Mouse (Mus musculus): ENCODE results near the gene Nptxr. TPM values are rescaled to one million over a fixed set of nuclear protein-coding genes. Genes with fewer than 3 reads are reported as not detected.
A peak's percentile ranks its signal among the peaks of the same experiment; 100 is the strongest.

Gene Nptxr
- polyA plus RNA-seq, 1 experiment: 8.0 TPM

DNA sequence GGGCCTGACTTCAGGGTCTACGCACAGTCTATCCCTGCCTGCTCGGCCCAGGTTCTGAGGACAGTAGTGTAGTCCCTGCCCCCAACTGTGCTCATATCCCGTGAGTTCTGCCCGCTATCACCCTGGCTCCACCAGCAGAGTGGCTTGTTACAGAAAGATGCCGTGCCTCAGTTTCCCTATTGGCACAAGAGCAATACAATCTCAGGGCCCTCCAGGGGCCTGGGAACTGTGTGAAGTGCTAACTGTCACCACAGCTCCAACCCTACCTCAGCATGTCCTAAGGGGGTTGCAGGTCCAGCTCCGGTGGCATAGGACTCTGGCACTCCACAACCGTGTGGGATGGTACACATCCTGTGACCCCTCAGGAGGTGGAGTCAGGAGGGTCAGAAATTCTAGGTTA, 7.5 kb downstream of the Nptxr start:
- Histone ChIP-seq H3K36me3 (ENCODE audit: control insufficient read depth, insufficient read depth, low read length, poor library complexity, severe bottlenecking) (no peaks in the 10 kb centered on the region), H3K9me3 (replicated peaks; ENCODE audit: control insufficient read depth, insufficient read depth, low read length, poor library complexity, severe bottlenecking) (no peaks in the 10 kb centered on the region), H3K4me3 (ENCODE audit: low read depth, low read length) (no peak overlapping the region), H3K27ac (ENCODE audit: insufficient read depth, low read length) (no peak overlapping the region), H3K27me3 (ENCODE audit: control insufficient read depth, insufficient read depth, low read length, poor library complexity, severe bottlenecking) (no peaks in the 10 kb centered on the region), H3K9ac (ENCODE audit: low read depth, poor library complexity, severe bottlenecking) (no peak overlapping the region), H3K4me1 (ENCODE audit: control insufficient read depth, insufficient read depth, low read length) (no peaks in the 10 kb centered on the region)
- TF ChIP-seq EP300 (IDR thresholded peaks at IDR 0.05; ENCODE audit: insufficient read depth, low read depth, low read length) (no peak), CTCF (IDR thresholded peaks at IDR 0.05; ENCODE audit: low read depth, low read length) (no peak), POLR2A (IDR thresholded peaks at IDR 0.05; ENCODE audit: insufficient read depth, low read length) (no peak)

- Histone ChIP-seq H3K4me1 (ENCODE audit: control insufficient read depth, insufficient read depth, low read length) (no peaks in the 10 kb centered on the region), H3K36me3 (ENCODE audit: control insufficient read depth, insufficient read depth, low read length, poor library complexity, severe bottlenecking) (no peaks in the 10 kb centered on the region), H3K9ac (ENCODE audit: low read depth, poor library complexity, severe bottlenecking) (no peak overlapping the region), H3K4me3 (ENCODE audit: low read depth, low read length) (no peak overlapping the region), H3K27me3 (ENCODE audit: control insufficient read depth, insufficient read depth, low read length, poor library complexity, severe bottlenecking) (no peaks in the 10 kb centered on the region), H3K9me3 (replicated peaks; ENCODE audit: control insufficient read depth, insufficient read depth, low read length, poor library complexity, severe bottlenecking) (no peaks in the 10 kb centered on the region), H3K27ac (ENCODE audit: insufficient read depth, low read length) (no peak overlapping the region)
- TF ChIP-seq EP300 (IDR thresholded peaks at IDR 0.05; ENCODE audit: insufficient read depth, low read depth, low read length) (no peak), CTCF (IDR thresholded peaks at IDR 0.05; ENCODE audit: low read depth, low read length) (no peak), POLR2A (IDR thresholded peaks at IDR 0.05; ENCODE audit: insufficient read depth, low read length) (no peak)
Measured at GRCm38 (mm10) chr15:79796256-79796655, 8.3 kb downstream of the Nptxr start.

DNA sequence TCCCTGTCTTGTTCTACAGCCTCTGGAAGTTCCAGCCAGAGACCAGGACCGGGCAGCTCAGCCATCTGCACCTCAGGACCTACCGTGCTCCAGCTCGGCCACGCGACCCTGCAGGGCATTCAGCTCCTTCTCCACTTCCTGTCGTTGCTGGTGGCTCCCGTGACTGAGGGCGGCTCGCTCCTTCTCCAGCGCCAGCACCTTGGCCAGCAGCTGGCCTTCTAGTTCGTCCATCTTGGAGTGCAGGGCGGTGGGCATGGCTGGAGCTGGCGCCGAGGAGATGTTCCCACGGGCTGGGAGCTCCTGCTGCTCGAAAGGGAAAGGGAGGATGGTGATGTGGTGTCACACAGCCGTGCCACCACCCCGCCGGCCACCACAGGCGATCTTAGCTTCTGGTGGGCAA, 10.4 kb downstream of the Nptxr start:
- H3K4me3 ChIP-seq (ENCODE audit: low read depth, low read length): no peak overlapping the region
- no peak overlapping the region for H3K27ac ChIP-seq (ENCODE audit: insufficient read depth, low read length)
- H3K9me3 ChIP-seq (replicated peaks; ENCODE audit: control insufficient read depth, insufficient read depth, low read length, poor library complexity, severe bottlenecking): no peaks in the 10 kb centered on the region
- TF ChIP-seq POLR2A (IDR thresholded peaks at IDR 0.05; ENCODE audit: insufficient read depth, low read length) (no peak), EP300 (IDR thresholded peaks at IDR 0.05; ENCODE audit: insufficient read depth, low read depth, low read length) (no peak), CTCF (IDR thresholded peaks at IDR 0.05; ENCODE audit: low read depth, low read length) (no peak)
- no peaks in the 10 kb centered on the region for H3K4me1 ChIP-seq (ENCODE audit: control insufficient read depth, insufficient read depth, low read length)
- no peak overlapping the region for H3K9ac ChIP-seq (ENCODE audit: low read depth, poor library complexity, severe bottlenecking)
- no peaks in the 10 kb centered on the region for H3K27me3 ChIP-seq (ENCODE audit: control insufficient read depth, insufficient read depth, low read length, poor library complexity, severe bottlenecking)
- H3K36me3 ChIP-seq (ENCODE audit: control insufficient read depth, insufficient read depth, low read length, poor library complexity, severe bottlenecking): no peaks in the 10 kb centered on the region

- no peaks in the 10 kb centered on the region for H3K36me3 ChIP-seq (ENCODE audit: control insufficient read depth, insufficient read depth, low read length, poor library complexity, severe bottlenecking)
- TF ChIP-seq POLR2A (IDR thresholded peaks at IDR 0.05; ENCODE audit: insufficient read depth, low read length): no peak
- TF ChIP-seq EP300 (IDR thresholded peaks at IDR 0.05; ENCODE audit: insufficient read depth, low read depth, low read length): no peak
- TF ChIP-seq CTCF (IDR thresholded peaks at IDR 0.05; ENCODE audit: low read depth, low read length): no peak
- no peaks in the 10 kb centered on the region for H3K9me3 ChIP-seq (replicated peaks; ENCODE audit: control insufficient read depth, insufficient read depth, low read length, poor library complexity, severe bottlenecking)
- no peak overlapping the region for H3K4me3 ChIP-seq (ENCODE audit: low read depth, low read length)
- no peaks in the 10 kb centered on the region for H3K27me3 ChIP-seq (ENCODE audit: control insufficient read depth, insufficient read depth, low read length, poor library complexity, severe bottlenecking)
- no peak overlapping the region for H3K9ac ChIP-seq (ENCODE audit: low read depth, poor library complexity, severe bottlenecking)
- H3K4me1 ChIP-seq (ENCODE audit: control insufficient read depth, insufficient read depth, low read length): no peaks in the 10 kb centered on the region
- H3K27ac ChIP-seq (ENCODE audit: insufficient read depth, low read length): no peak overlapping the region
Measured at GRCm38 (mm10) chr15:79793076-79793475, 11.5 kb downstream of the Nptxr start.

DNA sequence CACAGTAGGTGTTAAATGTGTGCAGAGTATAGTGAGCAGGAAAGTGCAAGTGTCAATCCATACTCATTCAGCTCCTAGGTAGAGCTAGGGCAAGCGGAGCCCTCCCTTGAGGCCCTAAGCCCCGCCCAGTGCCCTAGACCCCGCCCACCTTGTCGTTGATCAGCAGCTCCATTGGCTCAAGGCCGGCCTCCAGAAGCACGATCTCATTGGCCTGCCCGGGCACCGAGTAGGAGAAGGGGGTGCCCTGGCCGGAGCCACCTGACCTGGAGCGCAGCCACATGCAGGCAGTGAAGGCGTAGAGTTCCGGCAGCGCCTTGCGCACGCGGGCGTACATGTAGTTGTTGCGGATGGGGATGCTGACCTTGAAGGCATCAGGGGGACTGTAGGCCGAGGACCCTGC, 12.1 kb downstream of the Nptxr start:
- H3K9me3 ChIP-seq (replicated peaks; ENCODE audit: control insufficient read depth, insufficient read depth, low read length, poor library complexity, severe bottlenecking): no peaks in the 10 kb centered on the region
- H3K27ac ChIP-seq (ENCODE audit: insufficient read depth, low read length): no peak overlapping the region
- TF ChIP-seq POLR2A (IDR thresholded peaks at IDR 0.05; ENCODE audit: insufficient read depth, low read length) (peak; percentile 53), EP300 (IDR thresholded peaks at IDR 0.05; ENCODE audit: insufficient read depth, low read depth, low read length) (no peak; the same call in 1 of the 2 replicates)
- H3K4me3 ChIP-seq (ENCODE audit: low read depth, low read length): peak overlapping the region; percentile 37
- H3K4me1 ChIP-seq (ENCODE audit: control insufficient read depth, insufficient read depth, low read length): no peaks in the 10 kb centered on the region
- H3K27me3 ChIP-seq (ENCODE audit: control insufficient read depth, insufficient read depth, low read length, poor library complexity, severe bottlenecking): no peaks in the 10 kb centered on the region
- no peaks in the 10 kb centered on the region for H3K36me3 ChIP-seq (ENCODE audit: control insufficient read depth, insufficient read depth, low read length, poor library complexity, severe bottlenecking)
- no peak overlapping the region for H3K9ac ChIP-seq (ENCODE audit: low read depth, poor library complexity, severe bottlenecking)

GRCm38 (mm10) chr15:79791502-79791901, 13.1 kb downstream of the Nptxr start:
- H3K36me3 ChIP-seq (ENCODE audit: control insufficient read depth, insufficient read depth, low read length, poor library complexity, severe bottlenecking): no peaks in the 10 kb centered on the region
- no peak overlapping the region for H3K27ac ChIP-seq (ENCODE audit: insufficient read depth, low read length)
- no peaks in the 10 kb centered on the region for H3K4me1 ChIP-seq (ENCODE audit: control insufficient read depth, insufficient read depth, low read length)
- TF ChIP-seq EP300 (IDR thresholded peaks at IDR 0.05; ENCODE audit: insufficient read depth, low read depth, low read length): no peak
- TF ChIP-seq CTCF (IDR thresholded peaks at IDR 0.05; ENCODE audit: low read depth, low read length): no peak
- no peak for TF ChIP-seq POLR2A (IDR thresholded peaks at IDR 0.05; ENCODE audit: insufficient read depth, low read length)
- no peak overlapping the region for H3K4me3 ChIP-seq (ENCODE audit: low read depth, low read length)
- H3K9ac ChIP-seq (ENCODE audit: low read depth, poor library complexity, severe bottlenecking): no peak overlapping the region
- no peaks in the 10 kb centered on the region for H3K27me3 ChIP-seq (ENCODE audit: control insufficient read depth, insufficient read depth, low read length, poor library complexity, severe bottlenecking)
- no peaks in the 10 kb centered on the region for H3K9me3 ChIP-seq (replicated peaks; ENCODE audit: control insufficient read depth, insufficient read depth, low read length, poor library complexity, severe bottlenecking)
